Mouse (Mus musculus): ENCODE data around the gene Morc2a.

- TF ChIP-seq CTCF (IDR thresholded peaks at IDR 0.05; ENCODE audit: control insufficient read depth, insufficient read depth, insufficient replicate concordance, low read depth, low read length) (no peak), POLR2A (IDR thresholded peaks at IDR 0.05; ENCODE audit: control insufficient read depth, low read depth, low read length) (no peak)
Measured at GRCm38 (mm10) chr11:3661964-3662363, 13.0 kb downstream of the Morc2a start.

All from testis, adult 2 months (tissue).